Mouse (Mus musculus): ENCODE measurements at regions not wholly inside any gene's neighbourhood (a gene's known extent, or its start where the extent isn't known, plus 50 kb on each side); places are given as distances from the start of the nearest gene placed in this dataset.

- TF ChIP-seq CTCF (IDR thresholded peaks at IDR 0.05; ENCODE audit: borderline replicate concordance, insufficient read depth, low read depth, low read length) (no peak), POLR2A (IDR thresholded peaks at IDR 0.05; ENCODE audit: borderline replicate concordance, insufficient read depth, low read length) (no peak)
Observed at GRCm38 (mm10) chr1:154097656-154098055, 103.3 kb upstream of the Zfp648 start.
